Mouse (Mus musculus) fat pad, adult 2 months (tissue): Measurements from ENCODE around the gene Ces1a.

ENCODE experiments used
- DNase-seq: peaks from one replicate; pipeline ENCODE4 v3.0.0-alpha.2; 2011; ENCODE audit warnings: low read depth, low spot score; ENCODE audit errors: extremely low read depth

The Ces1a gene

GRCm38 (mm10) chr8:93048092-93048491, at the start of gene Ces1a:
TSS of gene Ces1a (minus strand) at chr8:93048192.
- DNase-seq: no peak

- no peak for DNase-seq
Observed at GRCm38 (mm10) chr8:93095376-93095775, 47.4 kb upstream of the Ces1a start.

DNA sequence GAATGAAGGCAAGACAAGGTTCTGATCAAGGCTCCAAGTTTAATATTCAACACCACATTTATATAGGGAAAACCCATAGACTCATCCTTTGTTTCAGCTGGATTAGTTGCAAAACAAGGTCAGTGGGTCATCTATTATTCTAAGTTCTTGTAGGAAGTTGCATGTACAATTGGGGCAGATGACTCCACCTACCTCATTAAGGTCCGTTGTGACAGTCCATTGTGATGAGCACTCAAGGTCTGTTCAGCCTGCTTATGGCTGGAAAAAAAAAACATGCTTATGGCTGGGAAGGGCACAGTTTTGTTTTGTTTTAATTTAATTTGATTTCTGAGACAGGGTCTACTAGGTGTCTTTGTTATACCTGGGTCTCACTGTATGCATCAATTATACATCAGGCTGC, 43.3 kb upstream of the Ces1a start:
- DNase-seq: no peak

DNA sequence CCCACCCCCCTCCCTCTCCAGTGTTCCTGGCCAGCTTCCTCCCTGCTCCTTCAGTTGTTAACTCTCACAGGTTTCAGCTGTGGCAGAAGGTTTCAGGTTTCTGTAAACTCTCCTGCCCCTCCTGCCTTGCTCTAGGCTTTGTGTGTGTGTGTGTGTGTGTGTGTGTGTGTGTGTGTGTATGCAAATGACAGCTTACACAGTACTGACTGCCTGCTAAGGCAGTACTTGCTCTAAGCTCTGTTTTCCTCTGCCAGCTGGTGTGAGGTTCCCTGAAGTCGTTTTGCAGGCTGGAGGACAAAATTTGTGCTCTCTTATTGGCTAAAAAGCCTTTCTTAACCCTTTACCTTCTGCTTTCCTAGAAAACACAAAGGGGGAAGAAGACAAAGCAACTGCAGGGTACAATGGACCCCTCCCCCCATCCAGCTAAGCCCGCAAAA, 40.7 kb upstream of the Ces1a start:
- DNase-seq: no peak

DNA sequence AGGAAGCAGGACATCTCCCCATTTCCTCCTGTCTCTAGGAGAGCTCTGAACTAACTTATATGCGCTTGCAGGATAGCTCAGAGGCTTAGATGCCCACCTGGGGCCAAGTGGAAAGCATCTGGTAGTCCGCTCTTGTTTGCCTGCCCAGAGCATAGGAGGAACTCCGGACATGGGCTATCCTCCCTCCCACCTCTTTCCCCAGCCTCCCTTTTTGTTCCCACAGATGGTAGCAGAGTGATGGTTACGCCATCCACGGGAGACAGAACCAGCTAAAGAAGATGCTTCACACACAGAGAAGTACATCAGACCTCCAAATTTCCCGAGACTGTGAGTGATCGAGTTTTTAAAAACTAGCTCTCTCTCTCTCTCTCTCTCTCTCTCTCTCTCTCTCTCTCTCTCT, 40.2 kb upstream of the Ces1a start:
- no peak for DNase-seq

DNA sequence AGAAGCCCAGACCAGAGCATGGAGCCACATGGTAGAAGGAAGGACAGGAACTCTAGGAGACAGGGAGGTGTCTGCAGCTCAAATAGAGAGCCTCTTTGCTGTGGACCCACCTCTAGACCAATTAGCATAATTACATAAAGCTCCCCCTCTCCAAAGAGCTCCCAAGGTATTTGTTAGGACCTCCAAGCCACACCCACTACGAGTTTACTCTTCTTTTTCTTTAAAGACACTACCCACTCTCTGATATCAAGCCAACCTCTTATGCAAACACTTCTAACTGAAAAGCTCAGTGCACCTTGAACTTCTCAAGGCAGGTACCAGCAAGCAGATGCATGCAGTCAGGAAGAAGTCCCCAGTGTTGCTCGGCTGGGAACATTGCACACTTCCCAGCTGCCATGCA, 31.9 kb upstream of the Ces1a start, which contains the start of gene Ces1b:
Ces1b (minus strand) TSS at position 131 of the 400 bp plus-strand sequence.
- no peak for DNase-seq

- no peak for DNase-seq
Observed at GRCm38 (mm10) chr8:93075251-93075650, 27.3 kb upstream of the Ces1a start.

DNA sequence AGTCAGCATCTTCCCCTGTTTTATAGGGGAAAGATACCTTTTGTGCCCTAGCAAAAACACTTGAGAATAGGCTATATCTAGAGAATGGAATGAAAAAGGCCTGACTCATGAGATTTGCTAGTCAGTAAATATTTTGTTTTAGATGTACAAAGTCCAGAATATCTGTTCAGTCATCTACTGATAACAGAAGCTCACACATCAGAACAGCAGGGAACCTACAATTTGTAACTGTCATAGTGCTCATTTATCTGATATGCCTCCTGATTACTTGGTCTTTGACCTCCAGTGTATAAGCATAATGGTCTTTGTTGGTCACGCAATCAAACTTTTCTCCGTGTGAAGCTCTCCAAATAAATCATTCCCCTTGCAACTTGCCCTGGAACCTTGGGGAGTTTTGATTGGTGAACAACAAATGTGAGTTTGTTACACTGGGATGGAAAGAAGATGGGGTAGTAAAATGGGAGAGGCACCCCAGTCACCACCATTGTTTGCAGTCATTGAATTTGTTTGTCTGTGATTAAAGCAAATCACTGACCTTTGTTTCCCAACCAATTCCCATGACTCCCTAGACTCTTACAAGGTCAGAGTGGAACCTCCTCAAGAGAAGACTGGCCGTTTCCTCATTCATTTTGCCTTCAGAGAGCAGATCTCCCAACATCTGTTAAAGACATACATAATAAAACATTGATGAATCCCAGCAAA, 15.6 kb upstream of the Ces1a start:
- DNase-seq: no peak

DNA sequence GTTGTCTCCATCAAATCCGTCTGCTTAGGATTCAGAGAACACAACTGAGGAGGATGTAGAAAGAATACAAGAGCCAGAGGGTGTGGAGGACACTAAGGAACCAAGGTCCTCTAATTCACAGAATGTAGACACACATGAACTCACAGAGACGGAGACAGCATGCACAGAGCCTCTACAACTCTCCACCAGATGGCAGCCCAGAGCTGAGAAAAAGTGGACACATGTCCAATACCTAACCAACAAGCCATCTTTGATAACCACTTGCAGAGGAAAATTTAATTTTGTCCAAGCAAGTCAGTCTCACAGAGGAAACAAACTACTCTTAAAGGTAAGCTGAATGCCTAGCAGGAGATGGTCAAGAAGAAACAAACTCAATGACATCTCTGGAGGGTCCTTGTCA, 11.2 kb upstream of the Ces1a start:
- no peak for DNase-seq

- no peak for DNase-seq
Observed at GRCm38 (mm10) chr8:93055238-93055637, 7.2 kb upstream of the Ces1a start.

GRCm38 (mm10) chr8:93048510-93049416, 771 bp upstream of the Ces1a start:
- DNase-seq: no peak

- no peak for DNase-seq
Observed at GRCm38 (mm10) chr8:93043083-93043482, 4.9 kb downstream of the Ces1a start.

DNA sequence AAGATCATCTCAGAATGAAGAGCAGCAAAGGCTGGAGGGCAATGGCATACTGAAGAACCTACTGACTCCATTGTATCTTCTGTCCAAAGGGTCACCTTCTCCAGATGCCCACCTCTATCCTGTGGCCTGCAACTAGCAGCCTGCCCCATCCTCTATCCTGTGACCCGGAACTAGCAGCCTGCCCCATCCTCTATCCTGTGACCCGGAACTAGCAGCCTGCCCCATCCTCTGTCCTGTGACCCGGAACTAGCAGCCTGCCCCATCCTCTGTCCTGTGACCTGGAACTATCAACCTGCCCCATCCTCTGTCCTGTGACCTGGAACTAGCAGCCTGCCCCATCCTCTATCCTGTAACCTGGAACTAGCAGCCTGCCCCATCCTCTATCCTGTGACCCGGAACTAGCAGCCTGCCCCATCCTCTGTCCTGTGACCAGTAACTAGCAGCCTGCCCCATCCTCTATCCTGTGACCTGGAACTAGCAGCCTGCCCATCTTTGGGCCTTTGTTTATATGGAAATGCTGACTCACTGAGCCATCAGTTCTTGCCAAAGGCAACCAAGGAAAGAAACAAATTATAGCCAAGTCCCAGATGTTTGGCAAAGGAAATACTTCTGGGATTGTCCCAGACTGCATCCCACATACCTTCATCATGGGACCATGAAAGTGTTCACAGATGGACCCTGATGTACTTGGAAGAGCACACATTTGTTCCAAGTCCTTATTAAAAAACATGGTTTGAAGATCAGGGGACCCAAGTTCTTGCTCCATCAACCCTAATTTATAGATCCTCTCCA, 7.0 kb downstream of the Ces1a start:
- no peak for DNase-seq

DNA sequence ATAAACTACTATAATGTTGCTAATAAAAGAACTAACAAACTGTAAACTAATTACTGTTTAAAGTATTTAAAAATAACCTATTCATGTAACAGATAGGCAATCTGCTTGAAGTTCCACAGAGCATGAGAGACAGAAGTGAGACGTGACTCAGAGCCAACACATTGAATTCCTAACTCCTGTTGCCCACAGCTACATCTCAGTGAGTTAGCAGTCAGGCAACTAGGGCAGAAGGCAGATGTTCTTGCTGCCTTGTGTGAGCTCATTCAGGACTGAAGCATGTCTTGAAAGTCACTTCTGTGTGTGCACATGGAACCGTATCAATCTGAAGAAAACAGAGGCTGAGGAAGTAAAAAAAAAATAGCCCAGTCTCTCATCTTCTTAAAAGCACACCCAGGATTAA, 7.7 kb downstream of the Ces1a start:
- no peak for DNase-seq

GRCm38 (mm10) chr8:93038831-93039230, 9.2 kb downstream of the Ces1a start:
- no peak for DNase-seq

DNA sequence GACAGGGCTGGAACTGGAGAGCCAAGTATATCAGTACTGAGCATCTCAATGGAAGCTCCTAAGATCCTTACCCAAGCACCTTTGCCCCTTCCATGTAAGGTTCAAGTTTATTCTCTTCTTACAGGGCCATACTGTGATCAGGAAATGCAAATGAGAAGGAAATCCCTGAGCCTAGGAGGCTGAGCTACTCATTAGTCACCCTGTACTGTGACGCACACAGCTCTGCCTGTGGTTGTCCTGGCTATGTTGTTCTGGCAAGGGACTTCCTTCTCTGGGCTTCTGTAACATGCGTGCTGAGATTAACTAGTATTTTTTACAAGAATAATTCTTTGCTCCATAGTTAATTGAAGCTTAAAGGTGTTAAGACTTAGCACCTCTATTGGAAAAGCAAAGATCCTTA, 17.3 kb downstream of the Ces1a start:
- no peak for DNase-seq

GRCm38 (mm10) chr8:93021738-93022137, 26.3 kb downstream of the Ces1a start:
- no peak for DNase-seq

GRCm38 (mm10) chr8:93014300-93014699, 33.7 kb downstream of the Ces1a start:
- DNase-seq: no peak

- DNase-seq: no peak
Observed at GRCm38 (mm10) chr8:93012226-93012625, 35.8 kb downstream of the Ces1a start.

DNA sequence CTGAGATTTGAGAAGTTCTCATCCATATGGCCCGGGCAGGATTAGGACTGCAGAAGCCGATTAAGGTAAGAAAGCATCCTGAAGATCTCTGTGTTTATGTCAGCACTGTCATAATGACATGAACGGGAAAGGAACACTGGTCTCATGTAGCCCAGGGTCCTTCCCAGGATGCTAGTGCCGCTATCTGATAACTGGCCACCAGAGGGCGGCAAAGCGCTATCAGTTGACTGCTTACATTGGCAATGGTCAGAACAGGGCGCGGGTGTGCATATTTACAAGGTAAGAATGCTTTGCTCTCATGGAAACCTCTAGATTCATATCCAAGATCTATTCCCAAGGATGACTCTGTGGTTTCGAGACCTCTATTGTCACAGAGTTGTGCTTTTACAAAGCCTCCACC, 36.6 kb downstream of the Ces1a start:
- no peak for DNase-seq

- DNase-seq: no peak
Observed at GRCm38 (mm10) chr8:93010286-93010685, 37.7 kb downstream of the Ces1a start.
